Comparison of ENCODE assay signal across 7 mouse cellular contexts in genomic region chr8:119496848-119497247, GRCm38 (mm10). TPM values are rescaled to one million over a fixed set of nuclear protein-coding genes. Genes with fewer than 3 reads are reported as not detected.
DNase-seq lines count a peak whose midpoint lies in the region; ATAC-seq lines count a peak whose summit lies in the region.

No protein-coding gene starts in this region.

- peak; percentile 49 for DNase-seq in retina, embryonic 14.5 days (ENCODE audit: low spot score)
- DNase-seq in retina, postnatal 1 day = no peak
- DNase-seq in R1 (ENCODE audit: low read depth, low spot score) = peak; percentile 65
- peak; percentile 39 for DNase-seq in embryo, embryonic 9.5 days (ENCODE audit: extremely low spot score)
- DNase-seq in kidney, postnatal 14 days = peak; percentile 60
- DNase-seq in urinary bladder, postnatal 36 days (ENCODE audit: low spot score in 2 of 2) = peak; percentile 51 to 55

- ATAC-seq in megakaryocyte-erythroid progenitor cell, adult 5-6 weeks (replicated peaks; ENCODE audit: low FRiP score, low TSS enrichment, poor library complexity, severe bottlenecking) = peak; percentile 52; the same call in 1 of the 2 replicates

RNA-seq across cellular contexts. Expression of gene Slc38a8, which starts 4.7 kb away (rescaled TPM):
- total RNA-seq in megakaryocyte-erythroid progenitor cell, adult 5-6 weeks (2014; fragmentation: Nextera tagmentation) = not detected in 2 replicates
- total RNA-seq in megakaryocyte-erythroid progenitor cell, adult 5-6 weeks (2017) = 0.38 TPM in 1 of 2 replicates, not detected in the other

RNA-seq across cellular contexts. Expression of gene Necab2, which starts 50.3 kb away (rescaled TPM):
- total RNA-seq in megakaryocyte-erythroid progenitor cell, adult 5-6 weeks (2014; fragmentation: Nextera tagmentation) = not detected in 2 replicates
- total RNA-seq in megakaryocyte-erythroid progenitor cell, adult 5-6 weeks (2017) = not detected in 2 replicates
